Mouse (Mus musculus): ENCODE data around the gene Slc2a6.

- TF ChIP-seq CTCF (IDR thresholded peaks at IDR 0.05; ENCODE audit: low read depth) (no peak), EP300 (optimal IDR thresholded peaks at IDR 0.05) (no peak)
These were observed 21.6 kb upstream of the Slc2a6 start for GRCm38 (mm10) chr2:27049408-27049807.
